Mouse (Mus musculus) liver, embryonic 11.5 days (tissue): ENCODE measurements around the gene Myo6. TPM values are rescaled to one million over a fixed set of nuclear protein-coding genes. Genes with fewer than 3 reads are reported as not detected.
"Not testable (repeated sequence)": the region's sequence is repeated elsewhere in the genome, so short reads cannot be mapped to it uniquely, and the experiment has no call there.

Experiments used
- ATAC-seq: fragments of 200-750 bp; cut with Nextera tagmentation; replicated peaks from 2 replicates; pipeline ENCODE4 v1.8.0; 2017; ENCODE audit warnings: moderate number of reproducible peaks, mild to moderate bottlenecking, moderate TSS enrichment, moderate library complexity; ENCODE audit not compliant: low FRiP score
- DNase-seq: peaks from one replicate; pipeline ENCODE4 v3.0.0-alpha.2; 2017; ENCODE audit warnings: low spot score
- H3K27ac ChIP-seq: fragments of 300-500 bp; sonication (generic); 2 replicates; pipeline ENCODE4 v1.5.1; 2014; ENCODE audit warnings: mild to moderate bottlenecking, low read depth, low read length, control low read depth
- H3K27me3 ChIP-seq: fragments of 300-500 bp; sonication (generic); replicated peaks from 2 replicates; pipeline ENCODE4 v1.6.1; 2014; ENCODE audit warnings: low read length, mixed read lengths; ENCODE audit not compliant: control insufficient read depth, insufficient read depth
- H3K36me3 ChIP-seq: fragments of 300-500 bp; sonication (generic); 2 replicates; pipeline ENCODE4 v1.6.1; 2014; ENCODE audit warnings: mild to moderate bottlenecking, low read length, moderate library complexity, mixed read lengths; ENCODE audit not compliant: control insufficient read depth, insufficient read depth
- H3K4me1 ChIP-seq: fragments of 300-500 bp; sonication (generic); replicated peaks from 2 replicates; pipeline ENCODE4 v1.6.1; 2014; ENCODE audit warnings: low read length, mixed read lengths; ENCODE audit not compliant: control insufficient read depth, insufficient read depth
- H3K4me2 ChIP-seq: fragments of 300-500 bp; sonication (generic); 2 replicates; pipeline ENCODE4 v1.6.1; 2014; ENCODE audit warnings: mild to moderate bottlenecking, control low read depth, moderate library complexity
- H3K4me3 ChIP-seq: fragments of 300-500 bp; sonication (generic); 2 replicates; pipeline ENCODE4 v1.5.1; 2014; ENCODE audit warnings: low read depth, low read length, control low read depth
- H3K9ac ChIP-seq: fragments of 300-500 bp; sonication (generic); 2 replicates; pipeline ENCODE4 v1.6.1; 2014; ENCODE audit warnings: low read depth, low read length, control low read depth
- H3K9me3 ChIP-seq: fragments of 300-500 bp; sonication (generic); 2 replicates; pipeline ENCODE4 v1.6.1; 2016; ENCODE audit warnings: low read length, inconsistent platforms, mixed read lengths; ENCODE audit not compliant: control insufficient read depth
- WGBS: fragments of 180-500 bp; shearing (Covaris S2); extraction: QIAGEN DNeasy Blood & Tissue Kit; methylation state at CpG from one replicate; pipeline ENCODE4 v1.1.7; 2014; 5-methylcytosine and 5-hydroxymethylcytosine counted together
- polyA plus RNA-seq: library from polyadenylated mRNA; unstranded; fragments of >200 nt; fragmentation: Nextera tagmentation; extraction: Ambion mirVana; gene quantifications from 2 replicates; pipeline ENCODE4 v1.2.1, GENCODE M21; 2014

Myo6 gene
- polyA plus RNA-seq, 1 experiment from 2014 or later = 8.2 TPM

GRCm38 (mm10) chr9:80307629-80308028, 142.8 kb downstream of the Myo6 start:
- DNase-seq = no peak
- WGBS = 85% methylated on average over 13 of the region's 13 CpGs
- H3K4me2 ChIP-seq = no peak overlapping the region
- H3K27me3 ChIP-seq = no peaks in the 10 kb centered on the region
- no peak overlapping the region for H3K9ac ChIP-seq
- ATAC-seq = no peak
- no peaks in the 10 kb centered on the region for H3K36me3 ChIP-seq
- no peak overlapping the region for H3K27ac ChIP-seq
- H3K4me1 ChIP-seq = no peaks in the 10 kb centered on the region
- no peak overlapping the region for H3K4me3 ChIP-seq
- H3K9me3 ChIP-seq = no peaks in the 10 kb centered on the region

- Histone ChIP-seq H3K27ac (no peak overlapping the region), H3K36me3 (no peaks in the 10 kb centered on the region), H3K4me2 (no peak overlapping the region), H3K4me1 (no peaks in the 10 kb centered on the region), H3K4me3 (no peak overlapping the region), H3K9me3 (no peaks in the 10 kb centered on the region), H3K27me3 (no peaks in the 10 kb centered on the region), H3K9ac (no peak overlapping the region)
- DNase-seq (no peak), ATAC-seq (peak; percentile 61; the same call in 1 of the 2 replicates)
- 74% methylated on average over 5 of the region's 5 CpGs for WGBS
These were observed 148.8 kb downstream of the Myo6 start for GRCm38 (mm10) chr9:80313610-80314009.

- Histone ChIP-seq H3K27ac (no peak overlapping the region), H3K9me3 (no peaks in the 10 kb centered on the region), H3K36me3 (no peaks in the 10 kb centered on the region), H3K27me3 (no peaks in the 10 kb centered on the region), H3K9ac (no peak overlapping the region), H3K4me2 (no peak overlapping the region), H3K4me1 (no peaks in the 10 kb centered on the region), H3K4me3 (no peak overlapping the region)
- 87% methylated on average over 6 of the region's 6 CpGs for WGBS
- ATAC-seq (no peak), DNase-seq (no peak)
These were observed 151.1 kb downstream of the Myo6 start for GRCm38 (mm10) chr9:80315922-80316321.

GRCm38 (mm10) chr9:80318027-80318426, 153.2 kb downstream of the Myo6 start:
- ATAC-seq = peak; percentile 31
- 48% methylated on average over 6 of the region's 6 CpGs for WGBS
- H3K27ac ChIP-seq = no peak overlapping the region

GRCm38 (mm10) chr9:80321051-80321887, 156.4 kb downstream of the Myo6 start:
- not testable (repeated sequence) for H3K9ac ChIP-seq, DNase-seq, H3K4me2 ChIP-seq, H3K9me3 ChIP-seq, H3K27me3 ChIP-seq, ATAC-seq, H3K36me3 ChIP-seq, H3K4me1 ChIP-seq, H3K4me3 ChIP-seq, H3K27ac ChIP-seq
- WGBS = 96% methylated on average over 2 of the region's 2 CpGs

More at GRCm38 (mm10) chr9:80318027-80318426, 153.2 kb downstream of the Myo6 start:
- H3K9me3 ChIP-seq = no peaks in the 10 kb centered on the region
- no peak overlapping the region for H3K4me3 ChIP-seq
- H3K27me3 ChIP-seq = no peaks in the 10 kb centered on the region
- H3K4me2 ChIP-seq = no peak overlapping the region
- no peak overlapping the region for H3K9ac ChIP-seq
- H3K4me1 ChIP-seq = no peaks in the 10 kb centered on the region
- DNase-seq = no peak
- H3K36me3 ChIP-seq = no peaks in the 10 kb centered on the region

GRCm38 (mm10) chr9:80332153-80332552, 167.3 kb downstream of the Myo6 start:
- ATAC-seq (peak; percentile 51), DNase-seq (peak; percentile 38)

GRCm38 (mm10) chr9:80333466-80333865, 168.6 kb downstream of the Myo6 start:
- Histone ChIP-seq H3K36me3 (no peaks in the 10 kb centered on the region), H3K27ac (no peak overlapping the region), H3K9ac (no peak overlapping the region), H3K4me1 (no peaks in the 10 kb centered on the region), H3K4me2 (no peak overlapping the region), H3K9me3 (no peaks in the 10 kb centered on the region), H3K27me3 (no peaks in the 10 kb centered on the region), H3K4me3 (no peak overlapping the region)
- ATAC-seq (no peak), DNase-seq (no peak)
- 69% methylated on average over 8 of the region's 8 CpGs for WGBS

More at GRCm38 (mm10) chr9:80332153-80332552, 167.3 kb downstream of the Myo6 start:
- Histone ChIP-seq H3K27ac (no peak overlapping the region), H3K27me3 (no peaks in the 10 kb centered on the region), H3K9ac (no peak overlapping the region), H3K36me3 (no peaks in the 10 kb centered on the region), H3K9me3 (no peaks in the 10 kb centered on the region), H3K4me2 (peak overlapping the region; percentile 57), H3K4me1 (no peaks in the 10 kb centered on the region), H3K4me3 (no peak overlapping the region)
- 25% methylated on average over 14 of the region's 14 CpGs for WGBS

- 80% methylated on average over 14 of the region's 14 CpGs for WGBS
- no peaks in the 10 kb centered on the region for H3K27me3 ChIP-seq
- H3K4me3 ChIP-seq = no peak overlapping the region
- no peak overlapping the region for H3K27ac ChIP-seq
- no peak overlapping the region for H3K4me2 ChIP-seq
- ATAC-seq = no peak
- no peaks in the 10 kb centered on the region for H3K4me1 ChIP-seq
- DNase-seq = no peak
- H3K9ac ChIP-seq = no peak overlapping the region
- no peaks in the 10 kb centered on the region for H3K36me3 ChIP-seq
- H3K9me3 ChIP-seq = no peaks in the 10 kb centered on the region
These were observed 169.3 kb downstream of the Myo6 start for GRCm38 (mm10) chr9:80333998-80334605.
